Mouse (Mus musculus): ENCODE results near the gene Ifitm3. TPM values are rescaled to one million over a fixed set of nuclear protein-coding genes. Genes with fewer than 3 reads are reported as not detected.

Gene Ifitm3
- polyA plus RNA-seq, 1 experiment from 2014 or later: 164 TPM

DNA sequence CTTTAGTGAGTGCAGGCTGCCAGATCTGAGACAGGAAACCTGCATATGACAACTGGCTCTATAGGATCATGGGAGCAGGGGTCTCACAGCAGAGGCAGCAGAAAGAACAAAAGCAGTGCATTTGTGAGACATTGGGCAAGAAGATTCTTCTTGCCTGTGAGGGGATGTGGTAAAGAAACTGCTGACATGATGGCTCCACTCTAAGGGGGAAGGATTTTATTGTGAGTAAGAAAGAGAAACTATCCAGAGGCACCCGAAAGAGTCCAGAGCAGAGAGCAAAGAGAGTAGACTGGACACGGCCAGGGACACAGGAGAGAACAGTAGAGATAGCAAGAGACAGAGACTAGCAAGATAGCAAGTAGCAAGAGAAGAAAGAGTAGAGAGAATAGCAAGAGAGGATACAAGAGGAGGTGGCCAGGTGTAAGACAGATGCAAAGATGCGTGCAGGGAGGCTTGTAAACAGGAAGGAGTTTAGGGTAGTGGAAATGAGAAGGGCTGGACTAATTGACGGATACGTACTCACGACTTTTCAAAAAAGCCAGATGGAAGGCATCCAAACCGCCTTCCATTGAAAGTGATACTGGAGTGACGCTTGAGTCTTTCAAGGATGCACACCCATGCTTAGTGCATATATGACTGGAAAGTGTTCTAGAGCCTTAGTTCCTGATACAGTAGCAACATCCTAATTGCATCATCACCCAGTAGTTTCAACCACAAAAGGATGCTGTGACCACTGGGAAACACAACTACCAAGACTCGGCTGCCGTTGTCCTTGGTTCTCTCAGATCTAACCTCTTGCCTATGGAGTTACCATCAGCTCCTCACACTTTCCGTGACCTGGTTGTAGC lies 11.5 kb downstream of the Ifitm3 start:
- no peak for ATAC-seq (ENCODE audit: insufficient read depth)
- DNase-seq: peak; percentile 53
- TF ChIP-seq CTCF (IDR thresholded peaks at IDR 0.05; ENCODE audit: low read depth): no peak
- H3K27me3 ChIP-seq (ENCODE audit: insufficient read depth, low read length): no peaks in the 10 kb centered on the region
- no peak overlapping the region for H3K4me3 ChIP-seq (ENCODE audit: low read depth, low read length)
- H3K4me1 ChIP-seq (ENCODE audit: insufficient read depth): no peaks in the 10 kb centered on the region
- H3K4me2 ChIP-seq: no peak overlapping the region
- H3K9ac ChIP-seq: no peak overlapping the region
- H3K9me3 ChIP-seq (ENCODE audit: low read depth, low read length): no peaks in the 10 kb centered on the region
- H3K36me3 ChIP-seq (ENCODE audit: insufficient read depth): no peaks in the 10 kb centered on the region
- WGBS: 72% methylated on average over 11 of the region's 11 CpGs
- H3K27ac ChIP-seq (ENCODE audit: low read depth): no peak overlapping the region

DNA sequence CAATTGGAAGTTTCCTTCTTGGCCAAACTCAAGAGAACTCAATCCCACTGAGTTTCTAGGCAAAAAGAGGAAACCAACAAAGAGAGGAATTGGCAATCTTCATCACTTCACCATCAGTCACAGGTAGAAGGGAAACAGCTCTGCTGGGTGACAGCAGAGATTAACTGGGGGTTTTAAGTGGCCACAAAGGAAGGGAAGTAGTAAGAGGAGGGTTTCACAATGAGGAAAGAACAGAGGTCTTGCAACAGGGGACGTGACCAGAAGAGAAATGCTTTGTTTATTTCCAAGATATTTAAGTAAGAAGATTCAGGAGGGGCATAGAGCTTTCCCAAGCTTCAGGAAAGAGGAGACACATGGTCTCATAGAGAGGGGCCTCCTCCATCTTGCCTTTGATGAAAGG lies 12.8 kb downstream of the Ifitm3 start:
- WGBS: 37% methylated on average over 1 of the region's 1 CpGs
- DNase-seq (no peak), ATAC-seq (ENCODE audit: insufficient read depth) (no peak)
- no peaks in the 10 kb centered on the region for H3K9me3 ChIP-seq (ENCODE audit: low read depth, low read length)
- no peak overlapping the region for H3K9ac ChIP-seq
- H3K27ac ChIP-seq (ENCODE audit: low read depth): no peak overlapping the region
- H3K4me1 ChIP-seq (ENCODE audit: insufficient read depth): no peaks in the 10 kb centered on the region
- no peak overlapping the region for H3K4me2 ChIP-seq
- no peak overlapping the region for H3K4me3 ChIP-seq (ENCODE audit: low read depth, low read length)
- H3K36me3 ChIP-seq (ENCODE audit: insufficient read depth): no peaks in the 10 kb centered on the region
- no peak for TF ChIP-seq CTCF (IDR thresholded peaks at IDR 0.05; ENCODE audit: low read depth)
- H3K27me3 ChIP-seq (ENCODE audit: insufficient read depth, low read length): no peaks in the 10 kb centered on the region

DNA sequence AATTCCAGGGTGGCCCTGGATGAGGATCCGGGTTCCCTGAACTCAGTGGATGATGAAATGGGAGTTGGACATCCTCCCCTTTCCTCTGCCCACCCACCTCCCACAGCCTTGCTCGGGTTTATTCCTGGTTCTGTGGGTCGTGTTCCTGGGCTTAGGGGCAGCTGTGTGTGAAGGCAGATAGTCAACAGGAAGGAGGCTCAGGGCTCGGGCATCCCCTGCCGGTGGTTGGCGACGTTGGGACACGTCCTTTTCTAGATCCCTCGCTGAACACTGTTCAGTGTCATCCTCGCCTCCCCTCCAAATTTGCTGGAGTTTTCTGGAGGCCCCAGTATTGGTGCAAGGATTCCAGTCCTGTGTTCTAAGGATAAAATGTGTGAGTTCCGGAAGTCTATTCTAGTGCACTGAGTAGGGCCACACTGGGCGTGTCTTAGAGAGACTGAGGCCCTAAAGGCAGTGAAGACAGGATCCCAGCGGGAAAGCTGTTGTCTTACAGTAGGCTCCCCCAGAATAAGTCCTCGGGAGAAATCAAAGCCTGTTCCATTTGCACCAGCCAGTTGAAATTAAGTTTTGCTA lies 19.4 kb downstream of the Ifitm3 start:
- TF ChIP-seq CTCF (IDR thresholded peaks at IDR 0.05; ENCODE audit: low read depth): no peak
- Histone ChIP-seq H3K9ac (no peak overlapping the region), H3K27ac (ENCODE audit: low read depth) (no peak overlapping the region), H3K9me3 (ENCODE audit: low read depth, low read length) (no peaks in the 10 kb centered on the region), H3K4me1 (ENCODE audit: insufficient read depth) (no peaks in the 10 kb centered on the region), H3K36me3 (ENCODE audit: insufficient read depth) (no peaks in the 10 kb centered on the region), H3K4me3 (ENCODE audit: low read depth, low read length) (no peak overlapping the region), H3K4me2 (no peak overlapping the region), H3K27me3 (ENCODE audit: insufficient read depth, low read length) (no peaks in the 10 kb centered on the region)
- DNase-seq (no peak), ATAC-seq (ENCODE audit: insufficient read depth) (no peak)
- WGBS: 78% methylated on average over 14 of the region's 14 CpGs

DNA sequence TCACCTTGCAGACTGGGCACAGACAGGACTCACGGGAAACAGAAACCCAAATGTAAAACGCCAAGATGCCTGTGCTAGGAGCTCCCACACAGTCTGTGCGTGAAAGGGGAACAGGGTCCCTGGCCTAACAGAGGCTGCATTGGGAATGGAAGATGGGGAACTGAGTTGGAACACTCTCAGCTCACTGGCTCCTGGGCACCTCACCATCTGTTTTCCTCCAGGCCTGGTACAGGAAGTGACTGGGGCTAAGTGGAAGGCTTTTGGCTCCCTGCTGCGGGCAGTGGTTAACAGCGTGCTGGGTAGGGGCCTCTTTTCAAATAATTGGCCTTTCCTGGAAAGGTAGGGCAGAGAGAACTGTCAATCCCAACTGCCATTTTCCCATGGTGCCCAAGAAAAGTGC lies 19.9 kb downstream of the Ifitm3 start:
- Histone ChIP-seq H3K4me2 (no peak overlapping the region), H3K36me3 (ENCODE audit: insufficient read depth) (no peaks in the 10 kb centered on the region), H3K27ac (ENCODE audit: low read depth) (no peak overlapping the region), H3K4me3 (ENCODE audit: low read depth, low read length) (no peak overlapping the region), H3K9ac (no peak overlapping the region), H3K27me3 (ENCODE audit: insufficient read depth, low read length) (no peaks in the 10 kb centered on the region), H3K4me1 (ENCODE audit: insufficient read depth) (no peaks in the 10 kb centered on the region), H3K9me3 (ENCODE audit: low read depth, low read length) (no peaks in the 10 kb centered on the region)
- TF ChIP-seq CTCF (IDR thresholded peaks at IDR 0.05; ENCODE audit: low read depth): no peak
- 55% methylated on average over 5 of the region's 5 CpGs for WGBS
- ATAC-seq (ENCODE audit: insufficient read depth) (no peak), DNase-seq (no peak)

DNA sequence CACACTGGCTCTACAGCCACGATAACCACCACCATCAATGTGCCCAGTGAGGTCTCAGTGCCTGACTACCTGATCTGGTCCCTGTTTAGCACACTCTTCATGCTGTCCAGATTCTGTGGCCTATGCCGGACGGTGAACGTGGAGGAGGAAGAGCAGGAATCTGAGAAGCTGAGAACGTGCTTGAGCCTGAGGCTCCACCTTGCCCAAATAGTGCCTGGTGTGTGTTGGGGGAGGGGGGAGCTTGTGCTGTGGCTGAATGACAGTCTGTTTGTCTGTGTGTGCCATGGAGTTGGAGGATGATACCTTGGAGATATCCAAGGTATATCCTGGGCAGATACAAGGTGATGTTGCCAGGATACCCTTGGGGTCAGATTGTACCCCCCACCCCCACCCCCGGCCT lies 20.4 kb downstream of the Ifitm3 start:
- Histone ChIP-seq H3K4me2 (no peak overlapping the region), H3K9me3 (ENCODE audit: low read depth, low read length) (no peaks in the 10 kb centered on the region), H3K4me1 (ENCODE audit: insufficient read depth) (no peaks in the 10 kb centered on the region), H3K27ac (ENCODE audit: low read depth) (no peak overlapping the region), H3K36me3 (ENCODE audit: insufficient read depth) (no peaks in the 10 kb centered on the region), H3K27me3 (ENCODE audit: insufficient read depth, low read length) (no peaks in the 10 kb centered on the region), H3K9ac (no peak overlapping the region), H3K4me3 (ENCODE audit: low read depth, low read length) (no peak overlapping the region)
- DNase-seq (no peak), ATAC-seq (ENCODE audit: insufficient read depth) (no peak)
- TF ChIP-seq CTCF (IDR thresholded peaks at IDR 0.05; ENCODE audit: low read depth): no peak
- 54% methylated on average over 6 of the region's 6 CpGs for WGBS

DNA sequence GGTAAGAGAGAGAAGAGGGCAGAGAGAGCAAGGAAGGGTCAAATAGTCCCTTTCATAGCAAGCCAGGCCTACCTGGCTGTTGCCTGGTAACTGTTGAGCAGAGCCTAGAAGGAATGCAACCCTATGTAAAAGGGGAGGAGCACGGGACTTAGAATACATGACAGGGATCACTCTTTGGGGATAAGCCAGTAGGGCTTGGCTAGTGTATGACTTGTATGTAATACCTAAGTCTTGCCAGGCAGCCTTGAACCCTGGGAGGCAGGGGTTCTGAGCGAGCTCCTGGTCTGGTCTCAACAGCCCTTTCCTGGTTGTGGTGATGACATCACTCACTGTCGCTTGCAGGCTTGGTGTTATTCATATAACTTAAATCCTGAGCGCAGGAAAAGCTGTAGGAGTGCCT lies 21.5 kb downstream of the Ifitm3 start:
- TF ChIP-seq CTCF (IDR thresholded peaks at IDR 0.05; ENCODE audit: low read depth): no peak
- H3K27me3 ChIP-seq (ENCODE audit: insufficient read depth, low read length): no peaks in the 10 kb centered on the region
- WGBS: 72% methylated on average over 4 of the region's 4 CpGs
- H3K27ac ChIP-seq (ENCODE audit: low read depth): no peak overlapping the region
- ATAC-seq (ENCODE audit: insufficient read depth) (0 out of 2 replicates have a peak, but pooled peaks have one; percentile 24), DNase-seq (no peak)
- no peaks in the 10 kb centered on the region for H3K4me1 ChIP-seq (ENCODE audit: insufficient read depth)
- H3K4me2 ChIP-seq: no peak overlapping the region
- H3K4me3 ChIP-seq (ENCODE audit: low read depth, low read length): no peak overlapping the region
- H3K36me3 ChIP-seq (ENCODE audit: insufficient read depth): no peaks in the 10 kb centered on the region
- no peak overlapping the region for H3K9ac ChIP-seq
- no peaks in the 10 kb centered on the region for H3K9me3 ChIP-seq (ENCODE audit: low read depth, low read length)

Measured in lung, embryonic 14.5 days (tissue).